Mouse (Mus musculus): ENCODE measurements around the gene Cilp. TPM values are rescaled to one million over a fixed set of nuclear protein-coding genes. Genes with fewer than 3 reads are reported as not detected.

The Cilp gene
- polyA plus RNA-seq, 1 experiment from 2014 or later, result not detected

- in situ Hi-C loops (cut with MboI; ENCODE audit: low pct_unique_long_range_greater_than_20kb), result no loop called here
- H3K27me3 ChIP-seq, result no peaks in the 10 kb centered on the region
- POLR2A ChIA-PET, result no interaction called here
- ATAC-seq, result no peak
- no peak for DNase-seq (ENCODE audit: low read depth, low spot score)
- no peak for TF ChIP-seq CTCF (IDR thresholded peaks at IDR 0.05)
- CTCF ChIA-PET, result no interaction called here
Observed at GRCm38 (mm10) chr9:65247502-65248376, 17.2 kb upstream of the Cilp start.

DNA sequence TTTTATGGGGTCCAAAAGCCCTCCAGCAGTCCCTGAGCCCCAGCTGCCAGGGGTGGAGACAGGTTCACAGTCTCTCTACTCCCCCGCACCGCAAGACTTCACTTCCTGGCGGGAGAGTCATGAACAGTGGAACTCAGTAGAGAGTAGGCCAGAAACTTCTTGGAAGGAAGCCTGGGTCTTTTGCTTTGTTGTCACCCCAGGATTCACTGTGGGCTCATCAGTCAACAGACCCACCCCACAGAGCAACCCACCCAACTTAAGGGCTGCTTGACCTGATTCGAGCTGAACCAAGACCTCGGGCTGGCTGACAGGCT lies 16.6 kb upstream of the Cilp start:
- H3K27me3 ChIP-seq, result no peaks in the 10 kb centered on the region
- CTCF ChIA-PET, result no interaction called here
- DNase-seq (ENCODE audit: low read depth, low spot score) (no peak), ATAC-seq (no peak)
- TF ChIP-seq CTCF (IDR thresholded peaks at IDR 0.05), result no peak
- POLR2A ChIA-PET, result no interaction called here
- in situ Hi-C loops (cut with MboI; ENCODE audit: low pct_unique_long_range_greater_than_20kb), result no loop called here

GRCm38 (mm10) chr9:65252026-65252425 lies 13.0 kb upstream of the Cilp start:
- POLR2A ChIA-PET, result interaction anchor here (0.6 kb wide), 1 partner anchor 27 kb away, joined by 4 read pairs; no protein-coding TSS in a partner anchor
- no peaks in the 10 kb centered on the region for H3K27me3 ChIP-seq
- no peak for TF ChIP-seq CTCF (IDR thresholded peaks at IDR 0.05)
- in situ Hi-C loops (cut with MboI; ENCODE audit: low pct_unique_long_range_greater_than_20kb), result no loop called here
- ATAC-seq (no peak), DNase-seq (ENCODE audit: low read depth, low spot score) (no peak)
- CTCF ChIA-PET, result no interaction called here

GRCm38 (mm10) chr9:65255906-65256600 lies 8.9 kb upstream of the Cilp start:
- no peak for TF ChIP-seq CTCF (IDR thresholded peaks at IDR 0.05)
- no peaks in the 10 kb centered on the region for H3K27me3 ChIP-seq
- ATAC-seq (no peak), DNase-seq (ENCODE audit: low read depth, low spot score) (no peak)
- POLR2A ChIA-PET, result no interaction called here
- CTCF ChIA-PET, result interaction anchor here (0.8 kb wide), 1 partner anchor 25 kb away, joined by 3 read pairs; no protein-coding TSS in a partner anchor
- in situ Hi-C loops (cut with MboI; ENCODE audit: low pct_unique_long_range_greater_than_20kb), result no loop called here

- no peaks in the 10 kb centered on the region for H3K27me3 ChIP-seq
- in situ Hi-C loops (cut with MboI; ENCODE audit: low pct_unique_long_range_greater_than_20kb), result no loop called here
- DNase-seq (ENCODE audit: low read depth, low spot score) (no peak), ATAC-seq (no peak)
- ChIA-PET CTCF (no interaction called here), POLR2A (no interaction called here)
- no peak for TF ChIP-seq CTCF (IDR thresholded peaks at IDR 0.05)
Observed at GRCm38 (mm10) chr9:65257218-65257910, 7.6 kb upstream of the Cilp start.

DNA sequence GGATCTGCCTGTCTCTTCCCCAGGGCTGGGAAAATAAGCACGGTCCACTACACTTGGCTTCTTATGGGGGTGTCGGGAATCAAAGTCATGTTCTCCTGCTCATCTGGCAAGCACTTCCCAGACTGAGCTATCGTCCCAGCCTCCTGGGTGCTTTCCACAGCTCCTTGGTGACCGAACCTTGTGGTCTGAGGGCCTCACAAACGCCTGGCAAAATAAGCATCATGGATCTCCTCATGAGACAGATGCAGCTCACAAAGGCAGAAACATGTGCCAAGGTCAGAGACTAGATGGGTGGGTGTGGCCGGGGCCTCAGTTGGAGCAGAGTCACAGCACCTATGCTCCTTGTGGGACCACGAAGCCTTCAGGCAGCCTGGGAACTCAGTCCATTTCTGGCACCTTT lies 5.6 kb upstream of the Cilp start:
- ChIA-PET CTCF (interaction anchor here (1.1 to 2.0 kb wide), 3 partner anchors 22 to 34 kb away, joined by 3 to 5 read pairs (median 3); no protein-coding TSS in a partner anchor), POLR2A (no interaction called here)
- ATAC-seq (no peak), DNase-seq (ENCODE audit: low read depth, low spot score) (no peak)
- H3K27me3 ChIP-seq, result no peaks in the 10 kb centered on the region
- in situ Hi-C loops (cut with MboI; ENCODE audit: low pct_unique_long_range_greater_than_20kb), result no loop called here
- no peak for TF ChIP-seq CTCF (IDR thresholded peaks at IDR 0.05)

GRCm38 (mm10) chr9:65261591-65262230 lies 3.3 kb upstream of the Cilp start:
- no peaks in the 10 kb centered on the region for H3K27me3 ChIP-seq
- TF ChIP-seq CTCF (IDR thresholded peaks at IDR 0.05), result no peak
- CTCF ChIA-PET, result interaction anchor here (0.9 to 3.4 kb wide), 2 partner anchors 20 to 22 kb away, joined by 3 to 7 read pairs; no protein-coding TSS in a partner anchor
- in situ Hi-C loops (cut with MboI; ENCODE audit: low pct_unique_long_range_greater_than_20kb), result no loop called here
- no peak for ATAC-seq
- POLR2A ChIA-PET, result no interaction called here
- no peak for DNase-seq (ENCODE audit: low read depth, low spot score)

DNA sequence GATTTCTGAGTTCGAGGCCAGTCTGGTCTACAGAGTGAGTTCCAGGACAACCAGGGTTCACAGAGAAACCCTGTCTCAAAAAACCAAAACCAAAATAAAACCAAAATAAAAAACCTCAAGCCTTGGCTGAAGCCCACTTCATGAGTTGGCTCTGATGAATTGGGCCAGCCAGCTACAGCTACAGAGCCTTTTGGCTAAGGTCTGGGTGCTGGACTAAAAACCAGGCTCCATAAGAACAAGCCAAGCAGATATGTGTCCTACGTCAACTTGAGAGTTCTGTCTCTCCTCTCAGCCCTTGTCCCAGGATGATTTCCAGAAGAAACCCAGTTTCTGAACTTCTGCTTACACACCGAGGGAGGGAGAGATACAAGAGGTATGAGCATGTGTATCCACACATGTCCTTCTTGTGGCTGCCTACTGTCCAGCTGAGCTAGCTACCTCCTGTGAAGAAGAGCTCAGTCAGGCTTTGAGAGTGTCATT lies 2.3 kb upstream of the Cilp start:
- ATAC-seq (no peak), DNase-seq (ENCODE audit: low read depth, low spot score) (no peak)
- in situ Hi-C loops (cut with MboI; ENCODE audit: low pct_unique_long_range_greater_than_20kb), result no loop called here
- no peaks in the 10 kb centered on the region for H3K27me3 ChIP-seq
- CTCF ChIA-PET, result interaction anchor here (3.4 kb wide), 1 partner anchor 19 kb away, joined by 7 read pairs; no protein-coding TSS in a partner anchor
- no peak for TF ChIP-seq CTCF (IDR thresholded peaks at IDR 0.05)
- POLR2A ChIA-PET, result no interaction called here

- TF ChIP-seq CTCF (IDR thresholded peaks at IDR 0.05), result no peak
- ChIA-PET CTCF (interaction anchor here (1.0 to 2.7 kb wide), 2 partner anchors 14 to 32 kb away, joined by 3 to 7 read pairs; no protein-coding TSS in a partner anchor), POLR2A (no interaction called here)
- DNase-seq (ENCODE audit: low read depth, low spot score) (peak; percentile 17), ATAC-seq (no peak)
- in situ Hi-C loops (cut with MboI; ENCODE audit: low pct_unique_long_range_greater_than_20kb), result no loop called here
- H3K27me3 ChIP-seq, result peaks cover 7% of the 10 kb centered on the region
Observed at GRCm38 (mm10) chr9:65267742-65268515, 2.9 kb downstream of the Cilp start.

All from Patski (cell line).